Mouse (Mus musculus) lung, embryonic 15.5 days (tissue): ENCODE measurements around the gene Ccl6. TPM values are rescaled to one million over a fixed set of nuclear protein-coding genes. Genes with fewer than 3 reads are reported as not detected.
A peak's percentile ranks its signal among the peaks of the same experiment; 100 is the strongest.

ENCODE experiments used
- ATAC-seq: fragments of 200-750 bp; cut with Nextera tagmentation; 2 replicates; pipeline ENCODE4 v1.8.0; 2017; ENCODE audit warnings: moderate number of reproducible peaks, borderline replicate concordance; ENCODE audit not compliant: low FRiP score, low TSS enrichment; ENCODE audit errors: extremely low read depth
- H3K27ac ChIP-seq: fragments of 300-500 bp; sonication (generic); 2 replicates; pipeline ENCODE4 v1.5.1; 2015; ENCODE audit warnings: moderate library complexity, mild to moderate bottlenecking, inconsistent platforms
- H3K27me3 ChIP-seq: fragments of 300-500 bp; sonication (generic); 2 replicates; pipeline ENCODE4 v1.6.1; 2015; ENCODE audit warnings: inconsistent platforms
- H3K36me3 ChIP-seq: fragments of 300-500 bp; sonication (generic); 2 replicates; pipeline ENCODE4 v1.6.1; 2015; ENCODE audit warnings: inconsistent platforms
- H3K4me1 ChIP-seq: fragments of 300-500 bp; sonication (generic); 2 replicates; pipeline ENCODE4 v1.6.1; 2015; ENCODE audit warnings: inconsistent platforms
- H3K4me2 ChIP-seq: fragments of 300-500 bp; sonication (generic); 2 replicates; pipeline ENCODE4 v1.6.1; 2015; ENCODE audit warnings: inconsistent platforms, mild to moderate bottlenecking, moderate library complexity
- H3K4me3 ChIP-seq: fragments of 300-500 bp; sonication (generic); 2 replicates; pipeline ENCODE4 v1.5.1; 2015; ENCODE audit warnings: mild to moderate bottlenecking, inconsistent platforms
- H3K9ac ChIP-seq: fragments of 300-500 bp; sonication (generic); 2 replicates; pipeline ENCODE4 v1.6.1; 2015; ENCODE audit warnings: inconsistent platforms
- H3K9me3 ChIP-seq: fragments of 300-500 bp; sonication (generic); 2 replicates; pipeline ENCODE4 v1.6.1; 2016; ENCODE audit warnings: inconsistent platforms
- WGBS: fragments of 180-500 bp; shearing (Covaris S2); methylation state at CpG from one replicate; pipeline ENCODE4 v1.1.7; 2015; 5-methylcytosine and 5-hydroxymethylcytosine counted together
- polyA plus RNA-seq: library from polyadenylated mRNA; unstranded; fragments of >200 nt; fragmentation: Nextera tagmentation; extraction: Ambion mirVana; gene quantifications from 2 replicates; pipeline ENCODE4 v1.2.1, GENCODE M21; 2015

The Ccl6 gene
- polyA plus RNA-seq, 1 experiment from 2014 or later, result 9.2 TPM

- Histone ChIP-seq H3K4me1 (no peaks in the 10 kb centered on the region), H3K4me2 (no peak overlapping the region), H3K9ac (no peak overlapping the region), H3K36me3 (no peaks in the 10 kb centered on the region), H3K27ac (no peak overlapping the region), H3K27me3 (no peaks in the 10 kb centered on the region), H3K9me3 (no peaks in the 10 kb centered on the region), H3K4me3 (no peak overlapping the region)
- WGBS, result 91% methylated on average over 1 of the region's 1 CpGs
- no peak for ATAC-seq
Measured at GRCm38 (mm10) chr11:83619037-83619436, 26.1 kb upstream of the Ccl6 start.

- 74% methylated on average over 5 of the region's 5 CpGs for WGBS
- no peaks in the 10 kb centered on the region for H3K27me3 ChIP-seq
Measured at GRCm38 (mm10) chr11:83618238-83618637, 25.4 kb upstream of the Ccl6 start.

GRCm38 (mm10) chr11:83616586-83616985, 23.7 kb upstream of the Ccl6 start:
- H3K36me3 ChIP-seq, result no peaks in the 10 kb centered on the region
- H3K4me1 ChIP-seq, result no peaks in the 10 kb centered on the region
- H3K27me3 ChIP-seq, result no peaks in the 10 kb centered on the region
- no peak for ATAC-seq
- no peak overlapping the region for H3K27ac ChIP-seq
- H3K9ac ChIP-seq, result no peak overlapping the region
- no peaks in the 10 kb centered on the region for H3K9me3 ChIP-seq
- 100% methylated on average over 1 of the region's 1 CpGs for WGBS
- H3K4me2 ChIP-seq, result no peak overlapping the region
- no peak overlapping the region for H3K4me3 ChIP-seq

More at GRCm38 (mm10) chr11:83618238-83618637, 25.4 kb upstream of the Ccl6 start:
- Histone ChIP-seq H3K4me3 (no peak overlapping the region), H3K4me2 (no peak overlapping the region), H3K27ac (no peak overlapping the region), H3K9me3 (no peaks in the 10 kb centered on the region), H3K36me3 (no peaks in the 10 kb centered on the region), H3K9ac (no peak overlapping the region), H3K4me1 (no peaks in the 10 kb centered on the region)
- ATAC-seq, result no peak

GRCm38 (mm10) chr11:83610900-83611299, 18.0 kb upstream of the Ccl6 start:
- Histone ChIP-seq H3K4me2 (no peak overlapping the region), H3K9me3 (no peaks in the 10 kb centered on the region), H3K4me3 (no peak overlapping the region), H3K27ac (no peak overlapping the region), H3K9ac (no peak overlapping the region), H3K27me3 (no peaks in the 10 kb centered on the region), H3K36me3 (no peaks in the 10 kb centered on the region), H3K4me1 (no peaks in the 10 kb centered on the region)
- no peak for ATAC-seq
- WGBS, result 61% methylated on average over 2 of the region's 2 CpGs

DNA sequence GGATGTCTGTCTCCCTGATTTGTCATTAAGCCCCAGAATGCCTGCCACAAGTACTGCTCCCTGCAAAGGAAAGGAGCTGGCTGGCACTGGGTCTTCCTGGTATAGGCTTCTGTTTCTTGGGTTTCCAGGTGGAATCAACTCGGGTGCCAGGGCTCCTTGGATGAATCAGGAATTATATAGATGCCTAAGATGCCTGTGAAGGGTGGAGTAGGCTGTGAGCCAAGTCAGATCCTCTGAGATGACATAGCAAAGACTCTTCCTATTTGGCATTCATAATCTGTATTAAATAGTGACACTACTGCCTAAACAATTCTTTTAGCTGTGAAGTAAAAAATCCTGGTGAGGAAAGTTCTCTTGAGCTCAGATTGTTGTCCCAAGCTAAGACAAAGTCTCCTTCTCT, 13.5 kb upstream of the Ccl6 start:
- H3K27me3 ChIP-seq, result no peaks in the 10 kb centered on the region
- H3K36me3 ChIP-seq, result no peaks in the 10 kb centered on the region
- no peak overlapping the region for H3K4me3 ChIP-seq
- H3K9me3 ChIP-seq, result no peaks in the 10 kb centered on the region
- 42% methylated on average over 1 of the region's 1 CpGs for WGBS
- no peak for ATAC-seq
- no peaks in the 10 kb centered on the region for H3K4me1 ChIP-seq
- no peak overlapping the region for H3K9ac ChIP-seq
- no peak overlapping the region for H3K4me2 ChIP-seq
- H3K27ac ChIP-seq, result no peak overlapping the region

GRCm38 (mm10) chr11:83605535-83605934, 12.6 kb upstream of the Ccl6 start:
- Histone ChIP-seq H3K27me3 (no peaks in the 10 kb centered on the region), H3K9ac (no peak overlapping the region), H3K27ac (no peak overlapping the region), H3K4me2 (no peak overlapping the region), H3K36me3 (no peaks in the 10 kb centered on the region), H3K4me3 (no peak overlapping the region), H3K9me3 (no peaks in the 10 kb centered on the region), H3K4me1 (no peaks in the 10 kb centered on the region)
- no peak for ATAC-seq
- WGBS, result 76% methylated on average over 3 of the region's 3 CpGs

DNA sequence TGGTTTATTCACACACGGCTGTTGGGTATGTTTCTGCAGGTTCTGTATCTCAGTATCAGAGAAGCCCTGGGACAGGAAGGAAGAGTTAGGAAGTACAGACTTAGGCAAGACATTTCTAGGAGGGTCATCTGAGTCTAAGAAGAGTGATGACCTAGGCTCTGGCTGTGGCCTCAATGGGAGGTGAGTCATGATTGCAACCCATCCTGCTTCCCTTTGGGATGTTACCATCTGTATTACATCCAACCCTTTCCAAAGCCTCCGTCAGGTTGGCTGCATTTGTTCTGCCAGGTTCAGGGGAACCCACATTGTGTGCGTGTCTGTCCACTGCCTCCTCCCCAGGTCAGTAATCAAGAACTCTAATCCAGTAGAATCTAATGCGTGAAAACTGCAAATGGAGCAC, 11.8 kb upstream of the Ccl6 start:
- 86% methylated on average over 4 of the region's 4 CpGs for WGBS
- Histone ChIP-seq H3K4me3 (no peak overlapping the region), H3K27ac (no peak overlapping the region), H3K4me2 (no peak overlapping the region), H3K4me1 (no peaks in the 10 kb centered on the region), H3K9me3 (no peaks in the 10 kb centered on the region), H3K27me3 (no peaks in the 10 kb centered on the region), H3K9ac (no peak overlapping the region), H3K36me3 (no peaks in the 10 kb centered on the region)
- ATAC-seq, result no peak

DNA sequence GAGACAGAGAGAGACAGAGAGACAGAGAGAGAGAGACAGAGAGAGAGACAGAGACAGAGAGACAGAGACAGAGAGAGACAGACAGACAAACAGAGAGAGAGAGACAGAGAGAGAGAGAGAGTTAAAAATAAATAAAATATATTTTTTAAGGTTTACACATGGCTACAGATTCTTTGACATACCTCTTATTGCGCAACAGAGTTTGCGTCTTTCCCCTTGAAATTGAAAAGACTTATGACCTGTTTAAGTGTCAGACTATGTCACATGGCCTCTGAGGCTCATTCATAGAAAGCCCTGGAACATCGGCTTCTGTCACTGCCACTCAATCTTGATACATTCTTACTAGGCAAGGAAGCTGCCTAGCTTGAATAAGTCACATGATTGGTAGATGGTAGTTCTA, 10.5 kb upstream of the Ccl6 start:
- Histone ChIP-seq H3K27ac (no peak overlapping the region), H3K36me3 (no peaks in the 10 kb centered on the region), H3K4me2 (no peak overlapping the region), H3K9me3 (no peaks in the 10 kb centered on the region), H3K9ac (no peak overlapping the region), H3K27me3 (no peaks in the 10 kb centered on the region), H3K4me3 (no peak overlapping the region), H3K4me1 (no peaks in the 10 kb centered on the region)
- 72% methylated on average over 3 of the region's 3 CpGs for WGBS
- no peak for ATAC-seq

DNA sequence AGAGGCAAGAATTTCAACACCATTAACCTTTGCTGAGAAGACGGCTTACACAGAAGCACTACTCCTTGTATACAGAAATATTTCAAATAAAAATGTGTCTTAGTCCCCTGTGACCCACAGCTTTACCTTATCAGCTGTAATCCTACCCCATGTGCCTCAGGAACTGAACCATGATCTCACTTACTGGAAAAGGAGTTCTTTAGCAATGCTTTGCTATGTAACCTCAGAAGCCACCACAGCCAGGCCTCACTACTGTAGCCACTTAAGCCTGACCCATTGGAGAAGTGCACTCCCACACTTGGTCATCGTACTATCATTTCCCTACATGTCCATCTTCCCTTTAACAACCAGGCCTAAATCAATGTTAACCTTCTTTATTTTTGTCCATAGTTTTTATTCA, 7.7 kb upstream of the Ccl6 start:
- H3K9ac ChIP-seq, result no peak overlapping the region
- no peak overlapping the region for H3K4me2 ChIP-seq
- 0 out of 2 replicates have a peak, but pooled peaks cover 4% of the 10 kb centered on the region for H3K4me1 ChIP-seq
- no peaks in the 10 kb centered on the region for H3K9me3 ChIP-seq
- no peaks in the 10 kb centered on the region for H3K36me3 ChIP-seq
- no peak overlapping the region for H3K27ac ChIP-seq
- no peak for ATAC-seq
- no peak overlapping the region for H3K4me3 ChIP-seq
- no peaks in the 10 kb centered on the region for H3K27me3 ChIP-seq
- WGBS, result 60% methylated on average over 2 of the region's 2 CpGs

DNA sequence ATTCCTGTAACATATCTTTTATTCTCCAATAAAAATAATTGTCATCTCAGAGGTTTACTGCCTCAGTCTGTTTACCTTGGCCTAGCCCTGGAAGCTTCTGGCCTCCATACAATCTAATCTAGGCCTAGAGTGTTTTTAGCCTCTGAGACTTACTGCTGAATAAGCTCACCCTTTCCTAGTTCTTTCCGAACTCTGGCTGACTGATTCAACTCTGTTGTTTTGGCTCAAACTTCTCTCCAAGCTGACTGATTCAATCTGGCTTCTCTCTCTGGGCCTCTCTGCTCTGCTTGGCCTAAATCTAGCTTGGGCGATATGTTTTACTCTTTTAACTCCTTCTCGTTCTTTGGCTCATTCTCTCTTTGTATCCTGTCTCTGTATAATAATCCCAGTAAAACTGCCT, 6.1 kb upstream of the Ccl6 start:
- Histone ChIP-seq H3K27ac (peak overlapping the region; percentile 73), H3K9ac (no peak overlapping the region), H3K4me2 (no peak overlapping the region), H3K27me3 (no peaks in the 10 kb centered on the region), H3K4me1 (0 out of 2 replicates have a peak, but pooled peaks cover 4% of the 10 kb centered on the region), H3K9me3 (no peaks in the 10 kb centered on the region), H3K36me3 (no peaks in the 10 kb centered on the region), H3K4me3 (no peak overlapping the region)
- 81% methylated on average over 3 of the region's 3 CpGs for WGBS
- ATAC-seq, result no peak

DNA sequence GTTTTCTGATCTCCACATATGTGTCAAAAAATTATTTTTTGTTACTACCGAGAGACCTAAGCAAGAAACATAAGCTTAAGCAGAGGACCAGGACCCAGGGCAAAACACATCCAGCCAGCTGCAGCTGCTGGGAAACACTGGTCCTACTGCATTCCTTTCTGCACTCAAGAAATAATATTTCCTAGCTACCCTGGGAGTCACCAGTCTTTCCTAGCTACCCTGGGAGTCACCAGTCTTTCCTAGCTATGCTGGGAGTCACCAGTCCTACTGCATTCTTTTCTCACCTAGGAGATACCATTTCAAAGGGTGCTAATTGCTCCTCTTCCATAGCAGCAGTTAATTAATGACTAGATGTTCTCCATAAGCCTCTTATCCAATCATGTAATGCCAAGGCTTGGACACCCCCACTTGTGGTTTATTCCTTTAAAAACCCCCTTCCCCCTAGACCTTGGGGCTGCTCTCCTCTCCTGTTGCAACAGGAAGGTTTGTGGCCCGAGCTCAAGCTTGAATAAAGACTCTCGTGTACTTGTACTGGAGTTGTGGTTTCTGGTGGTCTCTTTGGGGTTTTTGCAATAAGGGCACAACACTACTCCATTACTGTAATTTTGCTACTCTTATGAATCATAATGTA, 5.4 kb upstream of the Ccl6 start:
- Histone ChIP-seq H3K36me3 (no peaks in the 10 kb centered on the region), H3K4me1 (0 out of 2 replicates have a peak, but pooled peaks cover 4% of the 10 kb centered on the region), H3K27ac (peak overlapping the region; percentile 73), H3K4me3 (no peak overlapping the region), H3K27me3 (no peaks in the 10 kb centered on the region), H3K9me3 (no peaks in the 10 kb centered on the region), H3K9ac (no peak overlapping the region), H3K4me2 (no peak overlapping the region)
- peak; percentile 69; the same call in 1 of the 2 replicates for ATAC-seq
- WGBS, result 55% methylated on average over 3 of the region's 3 CpGs

DNA sequence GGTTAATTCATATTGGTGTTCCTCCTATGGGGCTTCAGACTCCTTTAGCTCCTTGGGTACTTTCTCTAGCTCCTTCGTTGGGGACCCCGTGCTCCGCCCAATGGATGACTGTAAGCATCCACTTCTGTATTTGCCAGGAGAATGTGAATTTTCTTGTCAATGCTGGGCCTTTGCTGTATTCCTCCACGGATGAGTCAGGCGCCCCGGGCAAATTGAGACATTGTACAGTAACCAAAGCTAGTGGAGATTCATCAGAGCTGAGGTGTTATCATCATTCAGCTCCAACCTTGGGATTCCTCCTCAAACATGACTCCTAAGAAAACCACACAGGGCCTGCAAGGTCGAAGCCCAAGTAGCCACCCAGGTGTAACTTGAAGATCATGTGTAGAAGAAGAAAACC, 4.9 kb upstream of the Ccl6 start:
- Histone ChIP-seq H3K27ac (peak overlapping the region; percentile 73), H3K4me1 (0 out of 2 replicates have a peak, but pooled peaks cover 4% of the 10 kb centered on the region), H3K4me2 (no peak overlapping the region), H3K9me3 (no peaks in the 10 kb centered on the region), H3K27me3 (no peaks in the 10 kb centered on the region), H3K4me3 (no peak overlapping the region), H3K36me3 (no peaks in the 10 kb centered on the region), H3K9ac (no peak overlapping the region)
- ATAC-seq, result no peak
- 83% methylated on average over 7 of the region's 7 CpGs for WGBS
